Mouse (Mus musculus) spleen, adult 2 months (tissue): ENCODE results near the gene Elmod3. TPM values are rescaled to one million over a fixed set of nuclear protein-coding genes. Genes with fewer than 3 reads are reported as not detected.

Experiments used
- DNase-seq, 2 experiments: peaks; one replicate each; pipeline versions ENCODE4 v3.0.0 to v3.0.0-alpha.2; 2012 to 2021; ENCODE audit warnings: low spot score in 2 of 2, low read depth in 1 of 2
- H3K27ac ChIP-seq: fragments of 200-500 bp; 2 replicates; pipeline ENCODE4 v1.5.1; 2012; ENCODE audit warnings: low read length, inconsistent platforms; ENCODE audit not compliant: insufficient read depth
- H3K27me3 ChIP-seq: fragments of 200-500 bp; 2 replicates; pipeline ENCODE4 v1.6.1; 2012; ENCODE audit warnings: mild to moderate bottlenecking, moderate library complexity, low read length, inconsistent platforms; ENCODE audit not compliant: control insufficient read depth, insufficient read depth
- H3K36me3 ChIP-seq: fragments of 200-500 bp; 2 replicates; pipeline ENCODE4 v1.6.1; 2012; ENCODE audit warnings: mild to moderate bottlenecking, low read length, inconsistent platforms; ENCODE audit not compliant: control insufficient read depth, insufficient read depth
- H3K4me1 ChIP-seq: fragments of 200-500 bp; 2 replicates; pipeline ENCODE4 v1.6.1; 2011; ENCODE audit warnings: inconsistent platforms; ENCODE audit not compliant: control insufficient read depth, insufficient read depth, insufficient read length
- H3K4me3 ChIP-seq: fragments of 200-500 bp; 2 replicates; pipeline ENCODE4 v1.5.1; 2011; ENCODE audit warnings: mild to moderate bottlenecking, inconsistent platforms; ENCODE audit not compliant: insufficient read depth, insufficient read length; ENCODE audit errors: extremely low read depth
- CTCF ChIP-seq: fragments of 200-500 bp; IDR thresholded peaks from 2 replicates; pipeline ENCODE4 v1.5.1; 2011; ENCODE audit warnings: mild to moderate bottlenecking, inconsistent platforms; ENCODE audit not compliant: insufficient read depth, insufficient read length, insufficient replicate concordance; ENCODE audit errors: extremely low read depth
- POLR2A ChIP-seq: fragments of 200-500 bp; IDR thresholded peaks from 2 replicates; pipeline ENCODE4 v1.6.1; 2011; ENCODE audit warnings: low read depth, low read length, inconsistent platforms
- whole genome bisulfite sequencing: fragments of 180-500 bp; shearing (Covaris S2); methylation state at CpG from one replicate; pipeline ENCODE4 v1.1.7; 2018; 5-methylcytosine and 5-hydroxymethylcytosine counted together
- polyA plus RNA-seq: library from polyadenylated mRNA; depleted of rRNA; stranded (reverse); fragments of >200 nt; gene quantifications from 2 replicates; pipeline ENCODE4 v1.2.3, GENCODE M21; 2012

Gene Elmod3
- polyA plus RNA-seq, 1 experiment = 12.2 TPM

DNA sequence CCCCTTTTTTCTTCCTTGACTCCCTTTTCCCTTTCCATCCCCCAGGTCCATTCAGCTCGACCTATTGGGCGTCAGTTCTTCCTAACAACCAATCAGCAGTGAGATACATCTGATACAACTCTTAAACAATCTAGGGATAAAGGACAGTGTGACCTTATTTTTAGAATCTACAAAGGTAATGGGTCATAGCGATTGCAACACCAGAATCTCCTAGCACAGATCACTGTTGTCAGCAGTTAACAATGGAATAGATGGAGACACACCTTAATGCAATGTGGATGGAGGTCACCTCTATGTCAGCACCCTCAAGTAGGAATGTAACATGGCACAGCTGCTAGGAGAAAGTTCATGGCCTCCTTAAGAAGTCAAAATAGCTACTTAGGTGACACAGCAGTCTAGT, 24.7 kb upstream of the Elmod3 start:
- DNase-seq = no peak
- WGBS = 77% methylated on average over 3 of the region's 3 CpGs
- Histone ChIP-seq H3K36me3 (no peaks in the 10 kb centered on the region), H3K4me1 (no peaks in the 10 kb centered on the region), H3K4me3 (no peak overlapping the region), H3K27ac (no peak overlapping the region), H3K27me3 (no peaks in the 10 kb centered on the region)
- TF ChIP-seq POLR2A (no peak), CTCF (no peak)

DNA sequence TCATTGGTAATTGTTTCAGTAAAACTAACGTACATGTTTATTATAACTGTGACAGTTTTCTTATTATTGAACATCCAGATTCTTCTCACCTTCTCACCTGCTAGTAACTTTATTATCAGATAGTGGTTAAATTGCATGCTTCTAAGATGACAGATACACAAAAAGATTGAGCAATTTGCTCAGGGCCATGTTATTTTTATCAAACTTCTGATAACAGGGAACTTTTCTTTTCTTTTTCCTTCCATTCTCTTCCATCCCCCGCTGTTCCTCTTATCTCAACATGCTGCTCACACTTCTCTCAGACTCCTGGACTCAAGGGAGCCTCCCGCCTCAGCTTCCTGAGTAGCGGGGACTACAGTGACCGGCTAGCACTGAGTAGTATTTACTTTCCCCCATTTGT, 22.7 kb upstream of the Elmod3 start:
- H3K27ac ChIP-seq = no peak overlapping the region
- WGBS = 76% methylated on average over 5 of the region's 5 CpGs

DNA sequence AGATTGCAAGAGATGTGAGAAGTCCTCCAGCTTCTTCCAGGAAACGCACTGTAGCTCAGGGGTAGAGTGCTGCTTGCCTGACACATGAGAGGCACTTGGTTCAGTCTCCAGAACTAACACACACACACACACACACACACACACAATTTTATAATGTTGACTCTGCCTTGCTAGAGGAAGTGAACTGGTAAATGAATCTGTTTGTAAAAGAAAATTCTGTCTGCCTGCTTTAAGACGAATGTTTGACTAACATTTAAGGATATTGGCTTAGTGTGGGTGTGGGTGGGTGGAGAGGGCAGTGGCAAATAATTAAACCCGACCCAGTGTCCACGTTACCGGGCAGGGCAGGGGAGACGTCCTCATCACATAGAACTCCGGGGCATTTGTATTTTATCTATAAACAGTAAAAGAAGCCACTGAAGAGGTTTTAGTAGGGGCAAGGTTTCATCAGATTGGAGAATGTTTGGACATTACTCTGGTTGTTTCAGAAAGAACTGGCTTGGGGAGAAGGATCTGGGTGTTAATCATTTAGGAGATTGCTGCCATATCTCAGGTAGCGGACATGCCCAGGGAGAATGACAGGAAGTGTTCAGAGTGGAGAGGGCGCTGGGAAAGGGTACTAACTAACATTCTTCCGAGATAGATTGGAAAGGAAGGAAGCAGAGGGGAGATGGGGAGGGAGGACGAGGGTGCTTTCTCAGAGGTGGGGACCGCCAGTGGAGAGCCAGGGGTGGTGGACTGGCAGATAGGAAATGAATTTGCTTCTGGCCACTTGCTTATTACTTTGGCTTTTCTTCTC, 21.7 kb upstream of the Elmod3 start:
- Histone ChIP-seq H3K27ac (no peak overlapping the region), H3K4me3 (no peak overlapping the region)
- 33% methylated on average over 12 of the region's 12 CpGs for WGBS

More for the DNA sequence above, 22.7 kb upstream of the Elmod3 start:
- Histone ChIP-seq H3K36me3 (no peaks in the 10 kb centered on the region), H3K4me3 (no peak overlapping the region), H3K27me3 (no peaks in the 10 kb centered on the region), H3K4me1 (peaks cover 4% of the 10 kb centered on the region; the same call in 1 of the 2 replicates)
- no peak for TF ChIP-seq CTCF
- no peak for TF ChIP-seq POLR2A
- DNase-seq = no peak

DNA sequence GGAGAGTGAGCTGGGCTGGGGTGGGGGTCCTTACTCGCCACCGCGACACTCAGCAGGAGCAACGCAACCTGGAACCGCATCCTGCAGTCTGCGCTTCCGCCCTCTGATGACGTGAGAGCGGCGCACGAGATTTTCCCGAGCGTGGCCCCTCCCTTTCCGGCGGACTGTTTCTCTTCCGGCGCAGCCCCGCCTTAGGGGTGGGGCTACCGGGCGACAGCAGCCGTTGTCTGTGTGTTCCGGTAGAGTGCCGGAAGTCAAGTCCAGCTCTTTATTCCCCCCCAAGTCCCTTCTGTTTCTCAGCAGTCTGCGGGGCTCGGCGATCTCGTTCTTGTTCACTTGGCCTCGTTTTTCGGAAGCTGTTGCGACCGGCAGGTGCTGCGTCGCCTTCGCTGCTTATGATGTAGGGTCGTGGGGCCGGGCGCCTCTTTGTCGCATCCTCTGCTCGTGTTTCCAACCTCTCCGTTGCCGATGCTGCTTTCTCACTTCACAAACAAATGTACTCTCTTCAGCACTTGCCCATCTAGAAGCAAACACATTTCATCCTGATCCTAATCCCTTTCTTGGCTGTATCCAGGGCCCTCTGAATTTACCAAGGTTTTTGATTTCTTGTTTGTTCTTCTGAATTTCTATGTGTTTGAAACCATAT, 18.6 kb upstream of the Elmod3 start, which contains the start of gene Tgoln1:
TSS of gene Tgoln1 (minus strand) at position 358 of the 646 bp plus-strand sequence.
- Histone ChIP-seq H3K27ac (peak within 1 kb of the TSS; percentile 94), H3K36me3 (peaks cover 12% of the 10 kb centered on the region), H3K4me1 (peaks cover 9% of the 10 kb centered on the region; the same call in 1 of the 2 replicates), H3K27me3 (no peaks in the 10 kb centered on the region), H3K4me3 (peak within 1 kb of the TSS; percentile 94)
- no peak for TF ChIP-seq CTCF
- TF ChIP-seq POLR2A = peak; percentile 87
- DNase-seq = peak; percentile 93 to 95
- WGBS = under 1% methylated on average over 41 of the region's 41 CpGs

More for the DNA sequence above, 21.7 kb upstream of the Elmod3 start:
- H3K4me1 ChIP-seq = peaks cover 7% of the 10 kb centered on the region; the same call in 1 of the 2 replicates
- no peak for DNase-seq
- TF ChIP-seq CTCF (no peak), POLR2A (no peak)
- H3K36me3 ChIP-seq = peaks cover 2% of the 10 kb centered on the region; the same call in 1 of the 2 replicates
- H3K27me3 ChIP-seq = no peaks in the 10 kb centered on the region

DNA sequence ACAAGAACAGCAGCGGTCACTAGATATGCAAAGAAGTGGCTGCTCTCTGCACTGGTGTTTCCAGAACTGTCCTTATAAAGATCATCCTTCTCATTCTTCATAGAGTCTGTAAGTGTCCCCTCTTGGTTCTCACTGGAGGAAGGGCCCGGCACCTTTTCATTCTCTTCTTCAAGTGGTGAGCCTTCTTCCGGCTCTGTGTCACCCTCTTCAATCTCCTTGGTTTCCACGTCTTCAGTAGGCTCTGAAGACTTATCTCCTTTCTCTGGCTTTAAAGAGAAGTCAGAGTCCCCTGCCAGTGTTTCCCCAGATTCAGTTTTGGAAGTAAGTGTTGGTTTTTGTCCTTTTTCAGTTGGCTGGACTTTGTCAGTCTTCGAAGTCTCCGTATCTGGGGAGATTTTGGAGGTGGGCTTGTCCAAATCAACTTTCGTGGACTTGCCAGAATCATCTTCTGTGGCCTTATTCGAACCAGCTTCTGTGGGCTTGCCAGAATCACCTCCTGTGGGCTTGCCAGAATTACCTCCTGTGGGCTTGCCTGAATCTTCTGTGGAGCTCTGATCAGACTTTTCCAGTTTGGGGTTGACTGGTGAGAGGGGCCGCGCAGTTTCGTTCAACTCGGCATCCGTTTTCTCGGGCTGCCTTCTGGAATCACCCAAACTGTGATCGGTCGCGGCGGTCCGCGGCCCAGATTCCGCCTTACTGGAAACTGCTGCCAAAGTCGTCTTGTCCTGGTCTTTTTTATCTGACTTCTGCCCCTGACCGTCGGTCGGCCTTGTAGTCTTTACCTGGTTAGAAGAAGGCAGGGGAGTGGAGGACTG, 17.6 kb upstream of the Elmod3 start:
- peak overlapping the region; percentile 81 for H3K4me3 ChIP-seq
- no peak for TF ChIP-seq CTCF
- no peak for TF ChIP-seq POLR2A
- no peak for DNase-seq
- 12% methylated on average over 25 of the region's 25 CpGs for WGBS
- peaks cover 19% of the 10 kb centered on the region for H3K36me3 ChIP-seq
- H3K27ac ChIP-seq = peak overlapping the region; percentile 70
- peaks cover 9% of the 10 kb centered on the region; the same call in 1 of the 2 replicates for H3K4me1 ChIP-seq
- H3K27me3 ChIP-seq = no peaks in the 10 kb centered on the region

DNA sequence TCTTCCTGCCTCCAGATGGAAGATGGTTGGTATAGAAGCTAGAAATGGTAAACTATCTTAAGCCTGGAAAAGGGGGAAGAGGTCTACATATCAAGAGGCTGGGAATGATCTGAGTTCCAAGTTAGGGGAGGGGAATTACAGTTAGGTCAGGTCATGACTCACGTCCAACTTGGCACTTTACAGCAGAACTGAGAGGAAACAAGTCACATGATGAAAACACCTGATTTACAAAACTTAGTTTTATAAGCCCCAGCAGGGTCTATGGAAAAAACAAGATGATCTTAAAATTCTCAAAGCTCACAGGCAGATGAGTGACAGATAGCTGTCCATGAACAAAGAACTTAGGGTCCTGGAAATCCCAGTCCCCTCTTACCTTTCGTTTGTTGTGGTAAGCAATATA, 16.9 kb upstream of the Elmod3 start:
- peak overlapping the region; percentile 81 for H3K4me3 ChIP-seq
- no peaks in the 10 kb centered on the region for H3K27me3 ChIP-seq
- H3K27ac ChIP-seq = no peak overlapping the region
- H3K36me3 ChIP-seq = peaks cover 25% of the 10 kb centered on the region
- no peak for DNase-seq
- WGBS = 31% methylated on average over 2 of the region's 2 CpGs
- no peak for TF ChIP-seq POLR2A
- TF ChIP-seq CTCF = no peak
- H3K4me1 ChIP-seq = peaks cover 9% of the 10 kb centered on the region; the same call in 1 of the 2 replicates
